Mouse (Mus musculus): ENCODE data around the gene Gpc5. TPM values are rescaled to one million over a fixed set of nuclear protein-coding genes. Genes with fewer than 3 reads are reported as not detected.

Gpc5 gene
- polyA plus RNA-seq, 1 experiment from 2014 or later, result 1.2 TPM

- ATAC-seq (no peak), DNase-seq (ENCODE audit: low read depth, low spot score) (no peak)
- H3K27me3 ChIP-seq, result peaks cover 3% of the 10 kb centered on the region
- POLR2A ChIA-PET, result no interaction called here
- CTCF ChIA-PET, result interaction anchor here (1.2 to 1.5 kb wide), 2 partner anchors 12 to 20 kb away, joined by 3 to 4 read pairs; no protein-coding TSS in a partner anchor
- in situ Hi-C loops (cut with MboI; ENCODE audit: low pct_unique_long_range_greater_than_20kb), result no loop called here
- no peak for TF ChIP-seq CTCF (IDR thresholded peaks at IDR 0.05)
Measured at GRCm38 (mm10) chr14:115107467-115107866, 15.5 kb downstream of the Gpc5 start.

GRCm38 (mm10) chr14:115118626-115119025, 26.6 kb downstream of the Gpc5 start:
- POLR2A ChIA-PET, result no interaction called here
- no peak for ATAC-seq
- in situ Hi-C loops (cut with MboI; ENCODE audit: low pct_unique_long_range_greater_than_20kb), result no loop called here
- H3K27me3 ChIP-seq, result peaks cover 31% of the 10 kb centered on the region
- no peak for TF ChIP-seq CTCF (IDR thresholded peaks at IDR 0.05)
- DNase-seq (ENCODE audit: low read depth, low spot score), result no peak
- CTCF ChIA-PET, result no interaction called here

- DNase-seq (ENCODE audit: low read depth, low spot score) (no peak), ATAC-seq (no peak)
- POLR2A ChIA-PET, result no interaction called here
- TF ChIP-seq CTCF (IDR thresholded peaks at IDR 0.05), result no peak
- no peaks in the 10 kb centered on the region for H3K27me3 ChIP-seq
- CTCF ChIA-PET, result interaction anchor here (1.3 kb wide), 1 partner anchor 19 kb away, joined by 3 read pairs; no protein-coding TSS in a partner anchor
- in situ Hi-C loops (cut with MboI; ENCODE audit: low pct_unique_long_range_greater_than_20kb), result no loop called here
Measured at GRCm38 (mm10) chr14:115148821-115149220, 56.8 kb downstream of the Gpc5 start.

- no peak for ATAC-seq
- H3K27me3 ChIP-seq, result no peaks in the 10 kb centered on the region
- POLR2A ChIA-PET, result no interaction called here
- no peak for DNase-seq (ENCODE audit: low read depth, low spot score)
- in situ Hi-C loops (cut with MboI; ENCODE audit: low pct_unique_long_range_greater_than_20kb), result no loop called here
- TF ChIP-seq CTCF (IDR thresholded peaks at IDR 0.05), result no peak
- CTCF ChIA-PET, result no interaction called here
Measured at GRCm38 (mm10) chr14:115156597-115156996, 64.6 kb downstream of the Gpc5 start.

GRCm38 (mm10) chr14:115177322-115177836, 85.4 kb downstream of the Gpc5 start:
- no peak for TF ChIP-seq CTCF (IDR thresholded peaks at IDR 0.05)
- ChIA-PET CTCF (no interaction called here), POLR2A (no interaction called here)
- in situ Hi-C loops (cut with MboI; ENCODE audit: low pct_unique_long_range_greater_than_20kb), result no loop called here
- no peak for ATAC-seq
- no peak for DNase-seq (ENCODE audit: low read depth, low spot score)
- peaks cover 3% of the 10 kb centered on the region for H3K27me3 ChIP-seq

GRCm38 (mm10) chr14:115179925-115180324, 87.9 kb downstream of the Gpc5 start:
- ATAC-seq (no peak), DNase-seq (ENCODE audit: low read depth, low spot score) (no peak)
- H3K27me3 ChIP-seq, result peaks cover 3% of the 10 kb centered on the region
- ChIA-PET POLR2A (no interaction called here), CTCF (no interaction called here)
- no peak for TF ChIP-seq CTCF (IDR thresholded peaks at IDR 0.05)
- in situ Hi-C loops (cut with MboI; ENCODE audit: low pct_unique_long_range_greater_than_20kb), result no loop called here

- no peak for ATAC-seq
- H3K27me3 ChIP-seq, result peaks cover 6% of the 10 kb centered on the region
- no peak for TF ChIP-seq CTCF (IDR thresholded peaks at IDR 0.05)
- in situ Hi-C loops (cut with MboI; ENCODE audit: low pct_unique_long_range_greater_than_20kb), result no loop called here
- no peak for DNase-seq (ENCODE audit: low read depth, low spot score)
- POLR2A ChIA-PET, result no interaction called here
- CTCF ChIA-PET, result no interaction called here
Measured at GRCm38 (mm10) chr14:115188256-115188655, 96.2 kb downstream of the Gpc5 start.

- no peak for ATAC-seq
- in situ Hi-C loops (cut with MboI; ENCODE audit: low pct_unique_long_range_greater_than_20kb), result no loop called here
- TF ChIP-seq CTCF (IDR thresholded peaks at IDR 0.05), result no peak
- ChIA-PET CTCF (no interaction called here), POLR2A (no interaction called here)
- H3K27me3 ChIP-seq, result peaks cover under 1% of the 10 kb centered on the region
- DNase-seq (ENCODE audit: low read depth, low spot score), result no peak
Measured at GRCm38 (mm10) chr14:115228075-115228474, 136.1 kb downstream of the Gpc5 start.

GRCm38 (mm10) chr14:115236387-115236786, 144.4 kb downstream of the Gpc5 start:
- ATAC-seq (no peak), DNase-seq (ENCODE audit: low read depth, low spot score) (no peak)
- no peak for TF ChIP-seq CTCF (IDR thresholded peaks at IDR 0.05)
- in situ Hi-C loops (cut with MboI; ENCODE audit: low pct_unique_long_range_greater_than_20kb), result no loop called here
- POLR2A ChIA-PET, result no interaction called here
- CTCF ChIA-PET, result no interaction called here
- peaks cover 10% of the 10 kb centered on the region for H3K27me3 ChIP-seq

GRCm38 (mm10) chr14:115240621-115241373, 148.8 kb downstream of the Gpc5 start:
- TF ChIP-seq CTCF (IDR thresholded peaks at IDR 0.05), result no peak
- CTCF ChIA-PET, result no interaction called here
- in situ Hi-C loops (cut with MboI; ENCODE audit: low pct_unique_long_range_greater_than_20kb), result no loop called here
- peaks cover 7% of the 10 kb centered on the region for H3K27me3 ChIP-seq
- no peak for DNase-seq (ENCODE audit: low read depth, low spot score)
- POLR2A ChIA-PET, result no interaction called here
- no peak for ATAC-seq

DNA sequence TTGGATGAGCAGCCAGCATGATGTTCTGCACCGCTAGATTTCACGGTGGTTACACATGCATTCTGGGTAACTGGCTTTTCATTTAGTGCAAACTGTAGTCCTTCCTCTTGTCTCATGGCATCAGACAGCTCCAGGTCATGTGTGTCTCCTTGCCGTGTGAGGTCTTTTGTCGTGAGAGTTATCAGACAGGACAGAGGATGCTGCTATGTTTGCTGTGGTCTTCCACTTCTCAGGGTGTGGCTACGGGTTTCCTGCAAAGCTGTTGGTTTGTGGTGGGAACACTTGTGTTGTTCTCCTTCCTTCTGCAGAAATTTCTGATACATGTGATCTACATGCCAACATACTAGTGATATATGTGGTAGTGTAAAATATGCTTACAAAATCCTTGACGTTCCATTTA, 158.5 kb downstream of the Gpc5 start:
- in situ Hi-C loops (cut with MboI; ENCODE audit: low pct_unique_long_range_greater_than_20kb), result no loop called here
- ATAC-seq, result no peak

More for the DNA sequence above, 158.5 kb downstream of the Gpc5 start:
- CTCF ChIA-PET, result no interaction called here
- POLR2A ChIA-PET, result no interaction called here
- peaks cover 9% of the 10 kb centered on the region for H3K27me3 ChIP-seq
- TF ChIP-seq CTCF (IDR thresholded peaks at IDR 0.05), result no peak
- DNase-seq (ENCODE audit: low read depth, low spot score), result no peak

Measured in Patski (cell line).